Mouse (Mus musculus) CD4-positive, CD25-positive, alpha-beta regulatory T cell, adult 2 months (primary cell): ENCODE data around the gene Gm49391.
"Not testable (repeated sequence)": the region's sequence is repeated elsewhere in the genome, so short reads cannot be mapped to it uniquely, and the experiment has no call there.

Experiments
- DNase-seq: peaks from one replicate; pipeline ENCODE4 v3.0.0-alpha.2; 2012; ENCODE audit warnings: low read depth, low spot score

Gene Gm49391

GRCm38 (mm10) chr13:60936500-60936901 is at the start of gene Gm49391, which contains the start of gene Ctla2a:
Gm49391 (minus strand) TSS chr13:60936571.
Ctla2a (minus strand) TSS chr13:60936625.
- peak; percentile 66 for DNase-seq

- DNase-seq: not testable (repeated sequence)
Measured at GRCm38 (mm10) chr13:60972319-60972718, 35.9 kb upstream of the Gm49391 start.

DNA sequence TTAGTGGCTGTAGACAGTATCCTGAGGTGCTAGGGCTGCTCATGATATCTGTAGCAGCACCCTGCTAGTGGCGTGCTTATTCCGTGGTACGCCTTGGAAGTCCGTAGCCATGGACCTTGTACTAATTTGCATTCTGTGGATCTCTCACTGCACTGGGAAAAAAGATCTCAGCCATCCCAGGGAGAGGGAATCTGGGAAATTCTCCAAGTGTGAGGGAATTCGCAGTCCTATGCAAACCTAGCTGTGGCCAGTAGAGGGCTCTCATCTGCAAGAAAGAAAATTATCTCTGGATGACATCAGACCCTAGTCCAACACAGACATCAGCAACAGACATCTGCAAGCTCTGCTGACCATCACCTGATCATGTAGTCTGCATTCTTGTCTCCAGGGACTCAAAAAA is 27.6 kb upstream of the Gm49391 start:
- DNase-seq: not testable (repeated sequence)

DNA sequence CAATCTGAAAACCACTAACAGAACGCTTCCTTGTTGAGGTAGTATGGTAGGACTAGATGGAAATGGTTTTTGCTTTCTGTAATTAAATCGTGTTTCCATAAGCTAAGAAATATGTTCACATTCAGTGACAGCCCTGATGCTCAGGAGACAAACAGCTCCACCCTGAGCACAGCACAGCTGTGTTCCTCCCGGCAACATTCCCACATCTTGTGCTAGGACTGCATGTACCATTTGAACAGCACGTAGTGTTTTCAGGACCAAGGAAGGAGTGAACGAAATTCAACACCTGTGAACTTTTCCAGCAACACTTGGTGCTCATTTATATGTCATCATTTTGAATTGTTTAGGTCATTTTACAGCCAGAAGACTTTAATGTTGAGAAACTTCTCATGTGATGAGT is 25.3 kb upstream of the Gm49391 start:
- DNase-seq: no peak

DNA sequence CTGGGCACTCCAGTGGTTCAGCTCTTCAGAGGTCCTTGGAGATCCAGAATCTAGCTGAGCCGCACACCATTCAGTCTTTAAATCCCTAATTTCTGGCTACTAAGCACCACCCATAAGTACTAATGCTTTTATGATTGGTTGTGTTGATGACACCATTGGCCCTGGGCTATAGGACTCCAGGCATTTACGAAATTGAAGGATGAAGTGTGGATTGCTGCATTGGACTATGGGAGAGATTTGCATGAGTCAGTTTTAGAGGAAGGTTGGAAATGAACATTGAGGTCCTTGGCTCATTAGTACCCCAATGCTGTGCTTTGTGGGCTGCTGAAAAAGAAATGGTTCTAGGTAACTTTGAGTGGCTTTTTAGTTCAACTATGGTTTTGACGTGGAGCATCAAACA is 5.5 kb upstream of the Gm49391 start, which contains the start of gene Tpbpa:
Tpbpa (minus strand) TSS at position 101 of the 400 bp plus-strand sequence.
- not testable (repeated sequence) for DNase-seq

GRCm38 (mm10) chr13:60935490-60935889 is 881 bp downstream of the Gm49391 start, which contains the start of gene Gm49393:
Gm49393 (minus strand) TSS chr13:60935590.
- DNase-seq: not testable (repeated sequence)

- DNase-seq: not testable (repeated sequence)
Measured at GRCm38 (mm10) chr13:60904780-60905179, 31.6 kb downstream of the Gm49391 start, which contains the start of gene Tpbpb. Tpbpb (minus strand) TSS chr13:60904880.

DNA sequence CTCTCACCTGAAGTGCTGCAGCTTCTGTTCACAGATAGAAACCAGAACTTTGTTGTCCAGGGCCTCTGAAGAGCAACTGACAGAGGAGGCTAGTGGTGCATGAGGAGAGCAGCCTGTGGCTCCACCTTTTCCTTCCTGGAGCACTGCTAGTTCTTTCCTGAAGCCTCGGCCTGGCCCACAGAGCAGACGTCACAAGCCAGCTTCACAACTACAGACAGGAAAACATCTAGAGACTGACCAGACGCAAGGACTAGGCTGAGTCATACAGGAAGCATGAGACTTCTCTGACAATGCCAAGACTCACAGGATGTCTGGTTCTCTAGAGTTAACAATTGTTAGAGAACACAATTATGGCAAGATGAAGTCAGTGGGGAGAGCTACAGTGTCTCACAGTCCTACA is 39.0 kb downstream of the Gm49391 start, which contains the start of gene Ctla2b:
Ctla2b (minus strand) TSS at position 120 of the 400 bp plus-strand sequence.
- peak; percentile 56 for DNase-seq

GRCm38 (mm10) chr13:60896794-60897193 is 39.6 kb downstream of the Gm49391 start, which contains the start of gene Gm49392:
Gm49392 (minus strand) TSS chr13:60896894.
- not testable (repeated sequence) for DNase-seq

DNA sequence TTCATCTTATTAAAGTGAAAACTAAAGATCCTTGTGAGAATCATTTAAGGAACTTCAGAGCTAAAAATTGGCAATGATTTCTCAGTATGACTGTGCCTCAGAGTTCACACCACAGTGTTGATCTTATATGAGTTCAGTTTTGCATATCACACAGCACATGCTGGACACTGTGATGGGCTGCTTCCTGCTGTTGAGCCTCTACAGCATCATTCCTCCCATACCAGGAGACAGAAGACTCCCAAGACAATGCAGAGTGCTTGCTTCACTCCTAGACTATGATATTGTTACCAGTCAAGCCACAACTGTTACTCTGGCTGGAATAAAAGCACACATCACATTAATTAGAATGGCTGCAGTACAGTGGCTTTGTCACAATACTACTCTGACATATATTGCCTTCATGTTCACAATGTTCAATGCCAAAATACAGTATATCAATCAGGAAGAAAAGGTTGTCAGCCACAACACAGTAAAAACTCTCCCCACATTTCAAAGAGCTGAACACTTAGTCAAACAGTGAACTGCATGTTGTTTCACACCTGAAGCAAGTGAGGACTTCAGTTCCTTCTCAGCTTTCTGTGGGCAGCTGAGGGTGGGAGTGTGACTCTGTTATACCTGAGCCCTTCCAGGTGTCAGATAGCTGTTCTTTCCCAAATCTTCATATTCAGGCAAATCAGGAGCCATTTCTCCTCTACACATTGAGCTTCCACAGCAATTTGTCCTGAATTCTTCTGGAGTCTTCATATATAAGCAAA is 40.8 kb downstream of the Gm49391 start:
- DNase-seq: no peak

- DNase-seq: no peak
Measured at GRCm38 (mm10) chr13:60892301-60892700, 44.1 kb downstream of the Gm49391 start.

DNA sequence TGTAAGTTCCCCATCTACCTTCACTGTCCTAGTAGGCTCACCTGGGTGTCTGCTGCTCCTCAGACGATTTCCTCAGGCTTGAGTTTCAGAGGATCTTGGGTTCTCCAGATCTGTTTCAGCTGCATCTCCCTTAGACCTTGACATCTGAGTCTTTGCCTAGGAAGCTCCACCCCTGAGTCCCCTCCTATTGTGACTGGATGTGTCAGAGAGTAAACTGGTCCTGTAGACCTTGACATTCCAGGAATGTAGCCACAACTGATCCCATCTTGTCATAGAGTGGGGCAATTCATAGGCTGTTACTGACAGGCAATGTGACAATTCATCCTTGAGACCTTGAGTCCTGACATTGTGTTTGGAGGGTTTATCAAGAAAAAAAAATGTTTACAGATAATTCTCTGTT is 72.1 kb downstream of the Gm49391 start, which contains the start of gene 4930486L24Rik:
4930486L24Rik (minus strand) TSS at position 195 of the 400 bp plus-strand sequence.
- no peak for DNase-seq

GRCm38 (mm10) chr13:60848241-60849120 is 87.9 kb downstream of the Gm49391 start:
- DNase-seq: peak; percentile 75
